Mouse (Mus musculus) G1E (cell line): ENCODE measurements around the gene Lrch1.

Source experiments
- CTCF ChIP-seq: IDR thresholded peaks from 2 replicates; pipeline ENCODE4 v1.5.1; 2012; ENCODE audit warnings: low read depth, low read length, inconsistent platforms, mixed read lengths
- GATA1 ChIP-seq: IDR thresholded peaks from 2 replicates; pipeline ENCODE4 v1.6.1; 2012; ENCODE audit warnings: borderline replicate concordance, low read length, inconsistent platforms, mixed read lengths
- TAL1 ChIP-seq: conservative IDR thresholded peaks from 2 replicates; pipeline ENCODE4 v1.6.1; 2012; ENCODE audit warnings: low read depth, low read length, inconsistent platforms, mixed read lengths

DNA sequence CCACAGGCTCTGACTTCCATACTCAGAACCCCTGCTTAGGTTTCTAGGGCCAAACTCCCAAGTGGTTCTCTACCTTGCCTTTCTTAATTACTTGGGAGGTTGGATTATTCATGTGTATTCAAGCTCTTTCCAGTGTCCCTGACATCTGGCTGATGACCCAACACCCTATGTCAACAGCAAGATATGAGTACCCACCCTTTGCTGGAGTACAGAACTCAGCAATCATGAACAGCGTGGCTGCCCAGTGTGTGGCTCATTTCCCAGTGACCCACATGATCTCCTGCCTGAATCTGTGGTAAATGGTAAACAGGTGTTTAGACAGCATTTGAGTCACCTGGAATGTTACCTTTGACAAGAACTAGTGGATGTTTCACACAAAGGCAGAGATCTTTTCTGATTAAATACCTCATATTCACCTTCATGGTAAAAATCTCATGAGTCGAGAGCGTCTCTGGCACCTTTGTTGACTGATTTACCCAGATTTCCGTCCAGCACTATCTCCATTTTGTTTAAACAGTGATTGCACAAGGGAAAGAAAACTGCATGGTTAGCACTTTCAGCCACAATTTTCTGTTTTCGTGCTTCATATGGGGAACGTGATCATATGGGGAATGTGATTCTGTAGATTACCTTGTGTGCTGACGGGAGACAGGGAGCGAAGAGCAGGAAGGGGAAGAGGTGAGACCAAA lies 15.2 kb upstream of the Lrch1 start:
- no peak for TF ChIP-seq CTCF
- TF ChIP-seq TAL1, result no peak
- no peak for TF ChIP-seq GATA1
